Mouse (Mus musculus) bone marrow, adult 2 months (tissue): Measurements from ENCODE around the gene Keg1.

ENCODE experiments used
- CTCF ChIP-seq: fragments of 200-500 bp; IDR thresholded peaks from 2 replicates; pipeline ENCODE4 v1.5.1; 2011; ENCODE audit warnings: low read length, control low read depth; ENCODE audit not compliant: control insufficient read depth, insufficient read depth
- POLR2A ChIP-seq: fragments of 200-500 bp; IDR thresholded peaks from 2 replicates; pipeline ENCODE4 v1.6.1; 2011; ENCODE audit warnings: low read depth, mild to moderate bottlenecking, control low read depth, low read length, borderline replicate concordance; ENCODE audit not compliant: control insufficient read depth

DNA sequence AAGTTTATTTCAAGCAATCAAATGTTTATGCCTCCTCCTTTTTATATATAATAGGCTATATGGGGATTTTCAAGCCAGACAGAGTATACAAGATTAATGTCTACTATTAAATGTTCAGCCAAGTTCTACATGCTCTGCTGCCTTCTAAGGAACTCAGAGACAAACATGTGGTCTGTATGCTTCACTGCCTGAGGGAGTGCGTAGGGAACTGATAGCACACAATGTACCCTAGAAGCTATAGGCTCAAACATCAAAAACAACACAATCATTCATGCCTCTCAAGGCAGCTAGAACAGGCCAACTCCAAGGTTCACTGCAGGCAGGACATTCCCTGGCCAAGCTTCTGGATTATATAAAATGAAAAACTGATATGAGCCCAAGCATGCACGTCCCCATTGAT lies 12.9 kb downstream of the Keg1 start:
- no peak for TF ChIP-seq CTCF
- no peak for TF ChIP-seq POLR2A
